Mouse (Mus musculus): ENCODE data around the gene Akr1c13. TPM values are rescaled to one million over a fixed set of nuclear protein-coding genes. Genes with fewer than 3 reads are reported as not detected.
"Not testable (repeated sequence)": the region's sequence is repeated elsewhere in the genome, so short reads cannot be mapped to it uniquely, and the experiment has no call there.

Akr1c13 gene
- 10 to 100 TPM in 1 of 4 experiments, 1 to 10 TPM in 3; 3.9 to 10.8 (median 9.0) TPM for total RNA-seq (2022)

DNA sequence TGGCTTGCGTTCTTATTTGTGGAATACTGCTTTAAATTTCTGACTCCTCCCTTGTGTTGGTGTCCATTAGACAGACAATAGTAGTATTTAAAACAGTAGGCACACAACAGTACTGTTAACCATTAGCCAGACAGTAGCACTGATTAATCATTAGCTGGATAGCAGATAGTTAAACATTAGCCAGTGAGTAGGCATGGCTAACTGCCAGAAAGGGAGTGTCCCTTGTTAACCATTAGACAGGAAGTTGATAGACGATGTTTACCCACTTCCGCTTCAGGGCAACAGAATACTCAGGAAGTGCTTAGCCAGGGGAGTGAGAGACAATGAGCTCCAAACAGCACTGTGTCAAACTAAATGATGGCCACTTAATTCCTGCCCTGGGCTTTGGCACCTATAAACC is at the start of gene Akr1c13:
Akr1c13 (plus strand) TSS at position 247 of the 400 bp plus-strand sequence.
- DNase-seq: no peak

DNA sequence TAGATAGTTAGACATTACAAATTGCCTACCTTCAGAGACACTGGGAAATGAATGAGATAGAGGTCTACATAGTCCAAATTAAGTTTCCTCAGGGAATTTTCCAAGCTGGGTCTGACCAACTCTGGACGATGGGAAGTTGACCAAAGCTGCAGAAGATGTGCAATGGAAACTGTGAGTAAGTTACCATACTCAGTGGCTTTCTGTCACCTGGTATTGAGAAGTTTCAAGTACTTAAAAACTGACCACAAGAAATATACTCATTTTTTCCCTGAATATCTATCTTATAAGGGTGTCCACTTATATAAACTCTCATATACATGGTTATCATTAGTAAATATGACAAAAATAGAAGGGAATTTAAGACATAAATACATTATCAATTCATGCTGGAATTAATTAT is 46.7 kb upstream of the Akr1c13 start:
- DNase-seq: no peak

DNA sequence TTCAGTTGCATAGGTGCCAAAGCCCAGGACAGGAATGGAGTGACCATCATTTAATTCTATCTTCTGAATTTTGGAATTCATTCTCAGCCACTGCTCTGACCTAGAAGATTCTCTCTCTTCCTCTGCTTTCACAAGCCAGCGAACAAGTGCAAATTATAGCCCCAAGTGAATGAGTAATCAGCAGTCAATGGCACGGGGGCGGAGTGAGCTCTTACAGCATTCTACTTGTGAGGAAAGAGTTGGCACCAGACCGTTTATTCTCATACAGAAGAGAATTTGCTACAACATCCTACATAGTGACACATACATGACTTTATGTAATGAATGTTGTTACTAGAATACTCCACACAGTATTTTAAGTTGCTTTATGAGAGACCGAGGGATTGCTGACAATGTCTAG is 40.4 kb upstream of the Akr1c13 start, which contains the start of gene Akr1c18:
Akr1c18 (minus strand) TSS at position 137 of the 400 bp plus-strand sequence.
- peak; percentile 18 for DNase-seq

DNA sequence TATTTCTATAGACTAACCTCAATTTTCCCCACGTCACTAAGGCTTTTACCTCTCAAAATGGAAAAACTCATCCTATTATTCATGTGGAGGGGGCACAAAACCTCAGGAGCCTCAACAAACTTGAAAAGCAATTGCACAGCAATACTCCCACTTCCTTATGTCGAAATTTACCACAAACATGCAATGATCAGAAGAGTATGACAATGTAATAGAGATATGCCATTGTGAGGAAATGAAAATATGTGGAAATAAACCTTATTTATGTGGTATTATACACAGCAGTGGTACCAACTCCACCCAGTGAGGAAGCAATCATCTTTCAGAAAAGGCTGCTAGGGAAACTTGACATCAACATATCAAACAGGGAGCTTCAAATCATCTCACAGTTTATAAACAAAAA is 38.0 kb upstream of the Akr1c13 start:
- no peak for DNase-seq

DNA sequence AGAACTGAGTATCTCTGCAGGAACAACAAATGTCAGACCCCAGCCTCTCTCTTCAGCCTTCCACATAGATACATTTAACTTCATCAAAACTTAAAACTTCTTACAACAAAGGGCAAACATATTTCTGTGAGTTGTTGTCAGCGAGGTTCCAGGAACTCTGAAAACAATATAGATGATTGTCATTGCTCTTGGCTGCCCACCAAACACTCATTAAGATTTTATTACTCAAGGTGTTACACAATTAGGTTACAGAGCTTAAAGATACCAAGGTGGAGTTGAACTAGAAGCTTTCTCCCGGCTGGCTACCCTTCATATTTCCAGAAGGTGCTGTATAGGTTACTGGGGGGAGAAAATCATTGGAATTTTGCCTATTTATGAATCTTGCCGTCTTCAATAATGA is 37.4 kb upstream of the Akr1c13 start:
- DNase-seq: no peak

DNA sequence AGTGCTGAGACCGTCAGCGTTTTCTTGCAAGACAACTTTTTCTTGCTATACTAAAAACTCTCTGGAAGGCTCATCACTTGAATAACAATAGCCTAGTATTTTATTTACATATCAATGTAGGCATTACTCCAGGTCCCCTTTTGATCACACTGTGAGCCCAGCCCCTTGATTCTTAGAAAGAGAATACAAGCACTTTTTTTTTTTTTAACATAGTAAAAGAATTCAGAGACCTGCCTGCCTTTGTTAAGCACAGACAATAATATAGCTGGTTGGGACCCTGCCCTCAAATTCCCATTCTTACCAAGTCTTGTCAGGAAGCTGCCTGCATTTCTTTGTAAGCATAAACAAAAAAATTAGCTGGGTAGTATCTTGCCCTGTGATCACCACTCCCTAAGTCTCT is 35.7 kb upstream of the Akr1c13 start:
- DNase-seq: no peak

DNA sequence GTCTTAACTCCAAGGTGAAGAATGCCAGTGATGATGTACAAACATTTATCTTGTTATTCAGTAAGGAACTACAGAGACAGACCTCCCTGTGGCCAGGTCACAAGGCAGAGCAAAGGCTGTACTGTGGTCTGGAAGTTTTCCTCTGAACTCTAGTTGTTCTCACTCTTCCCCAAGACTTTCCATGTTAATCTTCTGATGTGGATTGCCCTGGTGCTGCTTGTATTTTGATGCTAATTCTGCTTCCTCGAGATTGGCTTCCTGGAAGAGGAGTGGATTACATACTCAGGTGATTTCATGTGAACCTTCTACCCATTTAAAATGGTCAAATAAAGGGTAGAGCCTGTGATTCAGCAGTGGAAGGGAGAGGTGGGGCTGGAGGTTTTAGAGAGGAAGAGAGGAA is 22.9 kb upstream of the Akr1c13 start:
- no peak for DNase-seq

DNA sequence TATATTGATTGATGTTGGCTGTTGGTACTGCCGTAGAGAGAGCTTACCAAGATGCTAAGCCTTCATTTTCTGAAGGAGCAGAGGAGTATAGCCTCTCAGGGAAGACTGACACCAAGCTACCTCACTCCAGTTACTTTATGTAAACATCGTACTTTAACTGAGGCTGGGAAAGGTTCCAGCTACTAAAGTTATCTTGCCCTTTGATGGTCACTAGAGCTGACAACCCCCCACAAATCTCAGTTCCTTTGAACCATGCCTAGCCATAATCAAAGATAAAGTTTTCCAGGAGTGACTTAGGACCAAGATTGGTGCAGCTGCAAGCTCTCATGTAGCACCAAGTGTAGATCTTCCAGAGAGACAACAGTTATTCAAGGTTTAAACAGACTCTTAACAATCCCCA is 18.0 kb upstream of the Akr1c13 start:
- no peak for DNase-seq

DNA sequence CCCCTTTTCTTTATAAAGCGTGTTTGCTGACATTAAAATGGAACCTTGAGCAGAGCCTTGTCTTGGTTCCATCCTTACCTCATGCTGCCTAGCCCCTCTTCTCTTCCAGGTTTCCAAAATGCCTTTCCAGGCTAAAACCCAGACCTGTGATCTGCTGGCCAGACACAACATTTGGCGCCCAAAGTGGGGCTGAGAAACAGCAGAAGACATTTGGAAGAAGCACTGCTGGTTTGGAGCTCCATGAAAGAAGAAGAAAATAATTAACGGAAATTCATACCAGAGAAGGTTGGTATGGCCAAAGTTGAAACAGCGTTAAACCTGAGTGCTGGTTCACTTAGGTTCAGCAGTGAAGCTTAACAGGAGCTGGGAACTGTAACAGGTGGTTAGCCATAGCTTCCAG is 9.6 kb upstream of the Akr1c13 start:
- DNase-seq: not testable (repeated sequence)

DNA sequence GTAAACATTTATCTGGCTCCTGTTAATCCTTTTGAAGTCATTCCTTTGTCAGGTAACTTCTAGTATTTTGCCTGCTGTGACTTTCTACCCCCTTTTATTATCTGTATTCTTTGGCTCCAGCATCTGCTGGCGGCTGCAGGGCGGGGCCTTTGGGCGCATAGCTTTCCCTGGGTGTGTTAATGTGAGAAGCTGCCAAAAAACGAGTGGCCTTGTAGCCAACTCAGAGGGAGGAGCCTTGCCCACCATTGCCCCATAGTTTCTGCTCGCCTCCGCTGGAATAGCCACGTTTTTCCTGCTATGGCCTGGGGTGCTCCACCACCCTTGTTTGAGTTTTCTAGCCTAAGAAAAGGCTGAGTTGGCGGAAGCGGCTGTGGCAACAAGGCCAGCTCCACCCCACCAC is 7.8 kb upstream of the Akr1c13 start:
- DNase-seq: no peak

DNA sequence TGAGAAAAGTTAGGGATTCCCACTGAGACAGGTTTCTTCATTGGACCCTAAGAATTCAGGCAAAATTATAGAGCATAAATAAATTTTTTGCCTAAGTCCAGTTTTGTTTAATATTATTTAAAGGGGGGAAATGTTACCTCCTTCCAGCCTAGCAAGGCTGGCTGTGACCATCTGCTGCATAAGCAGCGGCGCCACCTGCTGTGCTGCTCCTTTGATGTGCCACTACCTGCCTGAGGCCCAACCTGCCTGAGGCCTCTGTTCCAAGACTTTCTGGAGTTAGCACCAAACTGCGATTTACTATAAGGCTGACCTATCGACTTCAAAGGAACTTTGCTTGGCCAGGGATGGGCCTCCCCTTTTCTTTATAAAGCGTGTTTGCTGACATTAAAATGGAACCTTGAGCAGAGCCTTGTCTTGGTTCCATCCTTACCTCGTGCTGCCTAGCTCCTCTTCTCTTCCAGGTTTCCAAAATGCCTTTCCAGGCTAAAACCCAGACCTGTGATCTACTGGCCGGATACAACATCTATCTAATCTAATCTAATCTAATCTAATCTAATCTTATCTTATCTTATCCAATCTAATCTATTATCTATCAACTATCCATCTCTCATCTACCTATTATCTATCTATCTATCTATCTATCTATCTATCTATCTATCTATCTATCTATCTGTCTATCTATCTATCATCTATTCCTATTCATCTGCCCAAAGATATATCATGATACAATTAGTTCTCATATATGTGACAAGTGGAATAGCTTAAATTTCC is 4.1 kb upstream of the Akr1c13 start:
- not testable (repeated sequence) for DNase-seq

DNA sequence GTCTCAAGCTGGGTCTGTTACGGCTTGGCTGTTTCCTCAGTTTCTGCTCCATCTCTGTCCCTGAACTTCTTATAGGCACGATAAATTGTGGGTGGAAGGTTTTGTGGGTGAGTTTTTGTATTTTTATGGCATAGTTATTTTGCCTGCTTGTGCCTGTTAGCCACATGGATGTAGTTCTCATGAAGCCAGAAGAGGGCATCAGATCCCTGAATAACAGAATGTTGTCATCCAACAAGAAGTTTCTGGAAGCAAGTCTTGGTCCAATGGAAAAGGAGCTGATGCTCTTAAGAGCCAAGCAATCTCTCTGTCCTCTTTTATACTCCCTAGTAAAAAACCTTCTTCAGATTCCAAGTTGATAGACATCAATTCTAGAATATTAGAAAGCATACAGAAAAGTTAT is 2.8 kb upstream of the Akr1c13 start:
- DNase-seq: no peak

DNA sequence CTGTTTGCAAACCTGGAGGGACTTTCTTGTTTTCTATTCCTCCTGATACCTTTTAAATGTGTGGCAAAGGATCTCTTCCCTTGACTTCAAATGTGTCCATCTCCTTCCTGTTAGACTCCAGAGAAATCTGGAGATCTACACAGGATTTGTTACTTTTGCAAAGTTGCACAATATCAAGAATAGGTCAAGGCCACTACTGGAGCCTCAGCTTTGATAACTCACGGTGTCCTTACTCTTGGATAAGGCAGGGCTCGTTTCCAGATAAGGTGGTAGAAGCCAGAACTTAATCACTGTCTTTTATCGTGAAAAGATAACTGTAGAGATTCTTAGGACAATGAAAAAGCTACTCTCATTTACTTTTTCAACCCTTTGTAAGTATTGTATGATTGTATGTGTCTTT is 1.6 kb downstream of the Akr1c13 start:
- DNase-seq: no peak

DNA sequence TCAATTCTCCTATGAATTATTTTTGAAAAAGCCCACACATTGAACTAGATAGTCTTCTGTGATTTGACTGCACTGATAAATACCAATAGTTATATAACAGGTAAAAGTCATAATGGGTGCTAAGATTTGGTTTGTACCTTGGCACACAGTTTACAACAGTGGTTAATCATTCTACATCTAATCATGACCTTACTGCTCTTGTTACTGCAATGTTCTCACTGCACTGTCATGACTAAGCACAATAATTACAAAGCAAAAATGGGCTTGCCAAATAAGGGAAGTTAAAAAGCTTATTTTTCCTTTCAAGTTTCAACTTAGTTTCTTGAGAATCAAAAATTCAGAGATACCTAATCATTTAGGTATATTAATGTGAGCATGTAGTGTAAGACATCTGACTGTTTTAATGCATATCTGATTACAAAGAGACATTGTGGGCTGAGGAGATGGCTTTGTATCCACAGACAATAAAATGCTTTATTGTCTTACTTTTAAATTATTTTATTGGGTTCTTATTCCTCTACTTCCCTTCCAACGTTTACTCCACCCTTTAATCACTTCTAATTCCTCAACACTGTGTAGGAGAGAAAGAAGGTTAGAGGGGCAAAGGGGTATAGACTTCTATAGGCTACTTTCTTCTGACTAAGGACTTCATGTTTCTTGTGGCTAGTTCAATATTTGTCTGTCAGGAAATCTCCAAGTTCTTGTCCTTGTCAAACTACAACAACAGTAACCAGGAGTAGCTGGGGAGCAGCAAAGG is 15.4 kb downstream of the Akr1c13 start:
- no peak for DNase-seq

DNA sequence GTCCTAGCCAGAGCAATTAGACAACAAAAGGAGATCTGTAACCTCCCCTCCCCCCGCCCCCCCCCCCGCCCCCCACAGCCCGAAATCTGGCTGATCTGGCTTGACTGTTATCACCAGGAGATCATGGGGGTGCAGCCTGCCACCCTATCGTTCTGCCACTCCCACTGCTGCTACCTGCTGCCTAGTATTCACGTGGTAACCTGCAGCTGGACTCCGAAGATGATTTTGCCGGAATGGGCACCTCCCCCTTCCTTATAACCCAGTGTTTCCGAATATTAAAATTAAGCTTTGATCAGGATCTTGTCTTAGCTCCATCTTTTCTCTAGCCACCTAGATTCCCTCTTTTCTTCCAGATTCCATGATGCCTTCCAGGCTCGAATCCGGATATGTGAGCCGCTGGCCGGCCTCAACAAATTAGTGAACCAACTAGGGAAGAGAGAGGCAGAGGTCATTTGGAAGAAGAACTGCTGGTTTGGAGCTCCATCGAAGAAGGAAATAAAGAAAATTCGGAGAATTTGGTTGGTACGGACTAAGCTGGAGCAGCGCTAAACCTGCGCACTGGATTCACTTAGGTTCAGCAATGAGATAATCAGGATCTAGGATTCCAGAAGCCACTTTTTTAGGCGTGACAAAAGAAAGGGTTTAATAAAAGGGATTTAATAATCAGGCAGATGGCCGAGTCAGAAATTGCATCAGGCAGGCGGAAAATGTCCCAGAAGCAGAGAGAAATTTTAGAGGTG is 20.8 kb downstream of the Akr1c13 start:
- DNase-seq: no peak

DNA sequence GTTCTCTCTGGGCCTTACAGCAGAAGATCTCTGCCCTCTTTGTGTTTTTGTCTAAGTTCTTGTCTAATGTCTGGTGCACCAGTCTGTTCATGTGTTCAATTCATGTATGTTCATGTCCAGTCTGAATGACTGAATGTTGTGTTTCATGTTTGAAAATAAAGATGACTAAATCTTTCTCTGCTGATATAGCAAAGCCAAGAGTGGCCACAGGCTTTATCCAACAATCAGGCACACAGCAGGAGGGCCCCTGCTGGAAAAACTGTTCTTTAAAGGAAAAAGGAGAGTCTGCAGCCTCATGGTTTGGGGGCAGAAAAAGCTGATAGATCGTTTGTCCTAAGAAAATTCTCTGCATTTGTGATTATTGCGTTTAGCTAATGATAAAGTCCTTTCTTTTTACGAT is 21.4 kb downstream of the Akr1c13 start:
- DNase-seq: no peak

DNA sequence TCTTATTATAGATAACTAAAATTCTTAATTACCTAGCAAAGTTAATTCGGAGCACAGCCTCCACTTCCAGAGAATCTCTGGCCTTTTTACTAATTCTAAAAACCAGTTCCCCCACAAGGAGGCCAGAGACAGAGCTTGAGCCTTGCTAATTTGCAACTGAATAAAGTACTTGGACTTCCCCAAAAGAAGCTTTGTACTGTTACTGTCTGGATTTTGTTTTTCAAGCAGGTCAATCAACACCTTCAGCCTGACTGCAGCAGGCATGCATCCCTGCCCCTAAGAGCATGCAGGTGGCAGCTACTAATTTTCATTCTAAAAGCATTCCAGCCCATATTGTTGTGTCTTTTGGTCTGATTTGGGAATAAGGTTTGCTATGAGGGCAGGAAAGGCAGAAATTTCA is 24.5 kb downstream of the Akr1c13 start:
- DNase-seq: not testable (repeated sequence)

DNA sequence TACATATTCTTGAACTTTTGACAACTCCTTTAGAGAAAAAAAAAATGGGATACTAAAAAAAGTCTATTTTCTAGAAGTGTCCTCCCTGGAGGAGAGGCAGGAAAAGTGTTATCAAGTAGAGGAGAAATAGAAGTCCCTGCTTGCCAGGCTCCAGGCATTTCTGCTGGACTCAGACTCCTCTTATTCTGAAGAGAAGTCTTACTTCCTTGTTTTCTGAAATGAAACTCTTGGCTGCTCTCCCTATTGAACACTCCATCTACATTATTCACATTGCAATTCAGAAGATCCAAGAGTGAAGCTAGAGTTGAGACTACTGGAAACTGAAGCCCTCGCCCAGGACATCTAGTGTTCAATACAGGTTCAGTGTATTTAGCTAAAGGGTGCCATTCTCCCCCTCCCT is 37.5 kb downstream of the Akr1c13 start, which contains the start of gene Akr1c19:
Akr1c19 (plus strand) TSS at position 260 of the 400 bp plus-strand sequence.
- no peak for DNase-seq

DNA sequence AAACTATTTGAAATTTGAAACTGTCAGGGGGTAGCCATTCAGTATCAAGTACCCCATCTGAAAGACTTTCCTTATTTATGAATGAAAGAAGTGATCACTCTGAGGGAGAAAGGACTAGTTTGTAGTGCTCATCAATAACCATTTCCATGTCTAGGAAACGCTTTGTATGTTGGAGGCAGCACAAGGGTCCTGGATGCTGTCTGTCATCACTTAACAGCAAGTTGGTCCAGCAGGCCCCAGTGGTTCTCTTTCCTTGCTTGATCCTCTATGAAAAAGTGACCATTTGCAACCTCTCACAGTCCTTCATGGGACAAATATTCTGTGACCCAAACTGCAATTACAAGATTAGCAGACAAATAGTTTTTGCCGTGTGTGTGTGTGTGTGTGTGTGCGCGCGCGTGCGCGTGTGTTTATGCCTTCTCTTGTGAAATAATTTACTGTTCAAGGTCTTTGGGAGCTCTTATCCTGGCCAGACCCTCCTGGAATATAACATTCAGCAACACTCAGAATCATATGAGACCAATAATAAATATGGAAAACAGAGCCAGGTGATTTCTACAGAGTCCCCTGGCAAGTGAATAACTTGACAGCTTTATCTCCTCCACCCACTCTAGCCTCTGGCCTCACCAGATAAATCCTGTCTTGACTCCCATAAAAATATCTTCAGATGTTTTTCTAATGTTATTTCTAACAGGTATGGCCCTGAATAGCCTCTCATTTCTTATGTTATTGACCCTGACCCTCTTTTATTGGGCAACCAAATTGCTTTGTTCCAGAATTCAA is 40.1 kb downstream of the Akr1c13 start:
- no peak for DNase-seq

DNA sequence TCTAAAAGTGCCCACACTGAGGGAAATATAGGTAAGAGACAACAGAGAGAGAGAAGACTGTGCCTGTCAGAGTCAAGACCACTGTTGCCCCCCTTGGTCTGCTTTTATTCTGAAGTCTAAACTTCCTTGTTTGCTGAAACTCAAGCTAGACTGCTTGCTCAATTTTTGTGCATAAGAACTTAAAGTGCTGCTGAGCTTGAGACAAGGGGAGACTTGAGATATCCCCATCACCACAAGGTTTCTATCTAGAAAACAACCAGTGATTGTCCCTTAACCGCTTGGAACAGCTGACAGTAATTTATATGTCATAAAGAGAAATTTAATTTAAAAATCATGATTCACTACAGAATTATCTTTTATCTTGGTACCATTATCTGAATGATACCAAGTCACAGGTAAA is 42.2 kb downstream of the Akr1c13 start:
- no peak for DNase-seq

DNA sequence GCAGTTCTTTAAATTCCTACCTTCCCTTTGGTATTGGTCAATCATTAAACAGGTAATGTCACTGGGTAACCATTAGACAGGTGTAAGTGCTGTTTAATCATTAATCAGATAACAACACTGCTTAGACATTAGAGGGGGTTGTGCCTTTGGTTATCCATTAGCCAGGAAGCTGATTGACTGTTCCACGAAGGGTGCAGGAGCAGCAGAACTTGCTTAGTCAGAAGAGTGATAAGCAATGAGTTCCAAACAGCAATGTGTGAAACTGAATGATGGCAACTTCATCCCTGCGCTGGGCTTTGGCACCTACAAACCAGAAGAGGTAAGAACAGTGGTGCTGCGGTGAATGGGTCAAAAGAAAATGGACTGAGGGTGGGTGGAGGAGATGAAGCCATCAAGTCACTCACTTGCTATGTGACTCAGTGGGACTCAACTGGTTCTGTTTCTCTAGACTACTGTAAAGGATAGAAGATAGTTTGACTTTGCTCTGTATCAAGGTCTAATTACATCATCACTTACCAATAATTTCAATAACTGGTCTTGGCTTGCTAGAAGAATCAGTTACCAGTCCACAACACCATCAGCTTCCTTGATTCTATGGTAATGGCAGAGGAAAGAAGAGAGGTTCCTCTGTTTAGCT is 42.7 kb downstream of the Akr1c13 start:
- no peak for DNase-seq

Data from adrenal gland, adult 8-10 months (tissue).